Mouse (Mus musculus): Measurements from ENCODE around the gene Bzw1.
"Not testable (repeated sequence)": the region's sequence is repeated elsewhere in the genome, so short reads cannot be mapped to it uniquely, and the experiment has no call there.

Bzw1 gene

GRCm38 (mm10) chr1:58392652-58393283 is at the start of gene Bzw1:
Gene Bzw1, plus strand, starts transcription at chr1:58392898.
- peak; percentile 82 for DNase-seq (ENCODE audit: low spot score)

DNA sequence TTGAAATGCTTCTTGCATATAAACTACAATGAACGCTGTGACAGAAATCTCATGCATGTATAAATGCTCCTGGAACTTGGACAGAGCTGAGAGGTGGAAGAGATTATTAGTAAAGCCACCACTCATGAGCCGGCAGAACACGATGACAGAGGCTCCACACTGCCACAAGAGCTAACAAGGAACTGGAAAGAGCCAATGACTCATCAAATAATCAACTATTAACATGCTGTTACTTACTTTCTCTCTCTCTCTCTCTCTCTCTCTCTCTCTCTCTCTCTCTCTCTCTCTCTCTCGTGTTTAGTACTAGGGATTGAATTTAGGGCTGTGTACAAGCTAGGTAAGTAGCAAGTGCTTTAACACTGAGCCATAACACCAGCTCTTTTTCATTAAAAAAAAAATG is 48.8 kb upstream of the Bzw1 start:
- DNase-seq (ENCODE audit: low spot score), result no peak

DNA sequence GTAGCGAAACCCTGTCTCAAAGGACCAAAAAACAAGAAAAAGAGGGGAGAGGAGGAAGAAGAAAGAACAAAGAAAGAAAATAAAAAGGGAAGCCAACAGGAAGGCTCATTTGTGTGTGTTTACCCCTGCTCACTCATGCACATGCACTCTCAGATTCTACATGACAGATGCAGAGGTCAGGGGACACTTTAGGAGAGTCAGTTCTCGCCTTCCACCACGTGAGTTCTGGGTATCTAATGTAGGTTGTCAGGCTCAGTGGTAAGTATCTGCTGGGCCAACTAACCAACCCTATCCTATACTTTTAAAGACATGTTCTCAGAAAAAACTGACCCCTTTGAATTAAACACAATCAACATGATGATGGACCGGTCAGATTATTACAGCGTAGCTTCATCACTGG is 48.1 kb upstream of the Bzw1 start:
- DNase-seq (ENCODE audit: low spot score), result no peak

GRCm38 (mm10) chr1:58346159-58346558 is 46.5 kb upstream of the Bzw1 start:
- DNase-seq (ENCODE audit: low spot score), result no peak

DNA sequence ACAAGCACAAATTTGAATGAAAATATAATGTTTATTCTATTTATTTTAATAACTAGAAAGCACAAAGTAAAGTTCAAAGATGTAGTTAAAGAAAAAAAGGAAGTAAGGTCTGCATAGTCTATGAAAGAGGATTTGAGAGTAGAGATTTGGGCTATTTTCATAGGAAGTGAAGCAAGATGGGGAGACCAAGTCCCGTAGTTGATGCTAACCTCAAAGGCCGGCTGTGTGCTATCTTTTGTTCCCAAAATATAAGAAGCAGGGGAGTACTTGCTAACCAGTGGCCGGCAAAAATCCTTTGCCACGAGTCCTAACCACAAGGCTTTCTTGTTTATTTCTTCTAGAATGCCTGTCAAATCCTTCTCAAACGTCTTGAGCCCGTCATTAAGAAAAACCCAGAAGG is 44.0 kb upstream of the Bzw1 start:
- no peak for DNase-seq (ENCODE audit: low spot score)

GRCm38 (mm10) chr1:58353238-58353893 is 39.3 kb upstream of the Bzw1 start:
- no peak for DNase-seq (ENCODE audit: low spot score)

- no peak for DNase-seq (ENCODE audit: low spot score)
These were observed 33.5 kb upstream of the Bzw1 start for GRCm38 (mm10) chr1:58358958-58359901.

DNA sequence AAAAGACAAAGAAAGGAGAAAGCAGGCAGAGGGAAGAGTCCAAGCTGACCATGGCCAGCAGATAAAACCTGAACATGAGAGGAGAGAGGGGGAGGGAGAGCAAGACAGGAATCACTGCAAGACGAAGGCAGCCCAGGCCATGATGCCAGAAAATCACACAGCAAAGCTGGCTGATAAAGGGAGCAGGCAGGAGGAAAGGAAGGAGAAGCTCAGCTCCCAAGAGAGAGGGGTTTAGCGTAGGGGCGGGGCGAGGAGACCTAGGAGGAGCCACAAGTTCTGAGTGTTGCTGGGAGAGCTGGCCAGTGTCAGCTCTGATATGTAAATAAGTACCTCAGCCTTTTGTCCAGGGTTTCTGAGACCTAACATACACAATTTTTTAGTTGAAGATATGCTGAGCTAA is 30.4 kb upstream of the Bzw1 start:
- DNase-seq (ENCODE audit: low spot score), result no peak

DNA sequence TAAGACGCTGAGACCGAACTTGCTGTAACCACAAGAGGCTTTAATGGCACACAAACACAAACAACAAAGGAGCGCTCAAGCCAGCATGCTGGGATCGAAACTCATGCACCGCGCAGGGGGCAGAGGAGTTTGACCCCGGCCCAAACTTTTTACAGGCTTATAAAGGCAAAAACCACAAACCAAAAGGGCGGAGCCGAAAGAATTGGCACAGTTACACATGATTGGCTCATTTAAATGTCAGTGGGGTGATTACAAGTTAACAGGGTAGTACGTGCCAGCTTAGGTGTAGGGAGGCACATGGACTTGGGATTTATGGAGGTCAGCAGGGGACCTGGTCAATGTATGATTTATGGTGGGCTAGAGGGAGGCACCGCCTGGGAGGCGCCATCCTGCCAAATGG is 28.1 kb upstream of the Bzw1 start:
- DNase-seq (ENCODE audit: low spot score), result no peak

GRCm38 (mm10) chr1:58365829-58366228 is 26.9 kb upstream of the Bzw1 start:
- DNase-seq (ENCODE audit: low spot score), result no peak

DNA sequence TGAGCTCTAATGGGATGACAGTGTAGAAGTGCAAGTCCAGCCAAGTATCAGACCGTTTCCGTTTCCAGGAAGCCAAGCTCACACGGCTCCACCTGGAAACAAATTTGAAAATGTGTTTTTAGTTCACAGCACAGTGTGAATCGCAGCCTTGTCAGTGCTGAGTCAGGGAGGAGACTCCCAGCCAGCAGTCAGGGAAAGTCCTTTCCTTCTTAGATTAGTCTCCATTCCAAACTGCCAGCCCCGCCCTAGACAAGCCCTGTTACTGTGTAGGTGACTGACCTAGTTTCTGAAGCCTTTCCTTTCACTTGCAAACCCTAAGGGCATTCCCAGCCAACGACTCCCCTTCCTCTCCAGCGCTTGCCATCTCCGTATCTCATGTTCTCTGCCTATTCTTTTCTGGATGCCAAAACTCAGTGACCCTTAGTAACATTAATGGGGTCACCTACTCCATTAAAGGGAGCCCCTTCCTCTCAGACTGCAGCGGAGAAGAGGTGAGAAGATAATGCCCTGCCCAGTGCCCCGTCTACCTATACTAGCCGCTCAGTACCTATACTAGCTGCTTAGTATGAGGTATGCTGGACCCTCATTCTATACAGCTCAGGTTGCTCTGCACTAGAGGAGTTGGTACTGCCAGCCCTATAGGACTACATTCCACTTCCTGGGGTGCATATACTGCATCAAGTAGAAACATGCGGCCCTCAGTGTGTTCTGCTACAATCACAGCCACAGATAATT is 25.8 kb upstream of the Bzw1 start:
- DNase-seq (ENCODE audit: low spot score), result no peak

DNA sequence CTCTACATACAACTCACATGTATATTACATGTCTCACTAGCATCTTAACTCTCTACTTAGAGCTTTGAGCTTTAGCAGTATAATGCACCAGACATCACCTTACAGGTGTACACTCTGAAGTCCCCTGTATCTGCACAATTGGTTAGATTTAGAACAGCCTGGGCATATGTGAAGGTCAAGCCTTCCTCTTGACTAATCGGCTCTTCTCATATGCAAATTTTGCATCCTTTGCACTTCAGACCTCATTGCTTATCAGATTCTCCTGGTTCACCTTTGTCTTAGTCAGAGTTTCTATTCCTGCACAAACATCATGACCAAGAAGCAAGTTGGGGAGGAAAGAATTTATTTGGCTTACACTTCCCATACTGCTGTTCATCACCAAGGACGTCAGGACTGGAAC is 23.0 kb upstream of the Bzw1 start:
- DNase-seq (ENCODE audit: low spot score), result no peak

DNA sequence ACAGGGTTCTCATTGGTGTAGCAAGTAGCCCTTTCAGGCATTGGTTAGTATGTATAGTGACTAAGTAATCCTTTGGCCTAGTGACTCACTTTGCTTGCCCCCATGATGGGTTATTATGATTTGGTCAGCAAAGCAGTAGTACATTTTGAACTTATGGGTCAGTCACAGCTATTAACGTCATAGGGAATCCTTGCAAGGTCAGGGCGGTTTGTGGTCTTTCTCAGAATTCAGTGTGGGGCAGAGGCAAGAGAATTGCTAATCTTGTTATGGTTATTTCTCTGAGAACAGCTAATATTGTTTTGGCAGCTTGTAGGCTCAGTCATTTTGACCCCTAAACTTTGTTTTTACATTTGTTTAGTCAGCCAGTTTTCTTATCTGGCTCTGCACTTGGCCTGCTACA is 18.4 kb upstream of the Bzw1 start:
- not testable (repeated sequence) for DNase-seq (ENCODE audit: low spot score)

- no peak for DNase-seq (ENCODE audit: low spot score)
These were observed 17.0 kb upstream of the Bzw1 start for GRCm38 (mm10) chr1:58375574-58376147.

DNA sequence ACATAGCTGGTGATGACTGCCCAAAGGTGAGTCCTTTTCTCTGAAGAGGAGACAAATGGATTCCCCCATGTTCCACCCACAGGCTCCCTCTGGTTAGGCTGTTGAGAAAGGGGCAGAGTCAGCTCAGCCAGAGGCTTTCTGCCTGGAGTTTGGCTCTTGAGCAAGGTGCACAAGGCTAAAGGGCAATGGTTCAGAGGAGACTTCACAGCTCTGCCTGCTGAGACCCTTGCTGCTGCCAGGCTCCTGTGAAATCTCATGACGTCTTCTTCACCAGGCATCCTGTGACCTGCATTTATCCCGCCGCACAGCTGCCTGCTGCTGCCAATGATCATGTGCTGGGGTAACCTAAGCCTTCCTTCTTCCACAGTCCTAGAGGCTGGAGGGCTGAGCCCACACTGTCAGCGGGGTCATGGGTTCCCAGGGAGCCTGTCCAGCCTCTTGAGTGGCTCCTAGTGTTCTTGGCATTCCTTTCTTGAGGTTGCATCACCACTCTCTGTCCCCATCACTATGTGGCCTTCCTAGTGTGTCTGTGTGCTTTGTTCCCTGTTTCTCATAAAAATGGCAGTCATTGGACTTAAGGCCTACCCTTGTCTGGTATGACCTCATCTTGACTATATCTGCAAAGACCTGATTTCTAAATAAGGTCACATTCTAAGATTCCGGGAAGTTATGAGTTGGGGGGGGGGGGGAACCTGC is 10.0 kb upstream of the Bzw1 start:
- DNase-seq (ENCODE audit: low spot score), result no peak

DNA sequence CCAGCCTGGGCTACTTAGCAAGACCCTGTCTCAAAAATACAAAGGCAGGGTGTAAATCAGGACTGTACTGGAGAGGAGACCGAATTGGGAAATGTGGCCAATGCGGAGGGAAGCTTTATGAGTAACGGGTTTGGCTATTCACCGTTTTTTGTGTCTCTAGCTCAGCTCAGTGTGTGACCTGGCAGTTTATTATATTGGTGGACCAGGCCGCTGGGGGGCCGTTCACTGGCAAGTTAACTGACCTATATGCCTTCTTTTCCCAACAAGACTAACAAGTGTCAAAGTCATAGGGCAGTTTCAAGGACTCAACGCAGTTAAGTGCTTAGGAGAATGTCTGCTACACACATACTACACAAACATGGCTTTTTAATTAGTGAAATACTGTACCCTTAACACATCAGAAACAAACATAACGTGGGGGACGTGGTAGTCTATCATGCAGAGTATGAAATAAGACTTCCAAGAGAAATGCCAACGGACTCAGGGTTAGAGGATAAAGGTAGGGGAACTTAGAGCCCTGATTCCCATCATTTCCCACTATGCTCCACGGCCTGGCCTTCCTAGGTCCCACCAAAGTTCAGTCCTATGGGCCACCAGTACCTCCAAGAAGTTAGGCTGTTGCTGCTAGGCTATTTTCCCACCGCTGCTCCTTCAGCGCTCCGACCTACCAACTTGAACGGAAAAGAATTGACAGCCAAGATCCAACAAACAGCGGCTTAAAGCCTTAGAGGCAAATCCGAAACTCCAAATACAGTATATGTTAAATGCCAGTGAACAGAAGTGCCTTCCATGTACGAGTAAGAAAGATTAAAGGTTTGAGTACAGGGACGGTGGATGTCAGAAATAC is 1.1 kb upstream of the Bzw1 start:
- no peak for DNase-seq (ENCODE audit: low spot score)

- no peak for DNase-seq (ENCODE audit: low spot score)
These were observed 438 bp upstream of the Bzw1 start for GRCm38 (mm10) chr1:58392268-58392651.

GRCm38 (mm10) chr1:58393284-58394195 is 842 bp downstream of the Bzw1 start:
- peak; percentile 26 for DNase-seq (ENCODE audit: low spot score)

GRCm38 (mm10) chr1:58395341-58395740 is 2.6 kb downstream of the Bzw1 start:
- no peak for DNase-seq (ENCODE audit: low spot score)
